Mouse (Mus musculus): ENCODE results near the gene Gabarapl1.

Gabarapl1 gene

DNA sequence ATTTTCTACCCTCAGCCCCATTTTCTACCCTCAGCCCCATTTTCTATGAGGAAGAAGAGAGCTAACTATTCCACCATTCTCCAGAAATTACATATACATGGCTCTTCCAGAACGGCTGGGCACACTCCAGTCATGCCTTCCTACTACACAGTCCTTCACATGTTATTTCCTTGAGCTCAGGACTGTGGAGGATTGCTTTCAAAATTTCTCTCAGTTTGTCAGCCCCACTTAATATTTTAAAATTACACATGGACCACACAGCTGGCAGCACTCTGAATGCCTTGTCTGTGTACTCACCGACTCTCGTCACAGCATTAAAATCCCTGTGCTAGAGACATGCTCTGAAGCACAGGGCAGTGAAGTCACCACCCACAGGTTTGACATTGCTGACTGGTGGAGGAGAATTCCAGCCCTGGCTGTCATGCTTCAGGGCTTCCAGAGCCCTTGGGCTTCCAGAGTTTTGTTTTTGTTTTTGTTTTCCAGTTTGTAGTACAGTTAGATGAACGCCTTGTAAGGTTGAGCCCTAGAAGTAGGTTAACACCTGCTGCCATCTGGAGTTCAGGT is 1.7 kb downstream of the Gabarapl1 start:
- no peak for DNase-seq (ENCODE audit: low read depth, low spot score)

DNA sequence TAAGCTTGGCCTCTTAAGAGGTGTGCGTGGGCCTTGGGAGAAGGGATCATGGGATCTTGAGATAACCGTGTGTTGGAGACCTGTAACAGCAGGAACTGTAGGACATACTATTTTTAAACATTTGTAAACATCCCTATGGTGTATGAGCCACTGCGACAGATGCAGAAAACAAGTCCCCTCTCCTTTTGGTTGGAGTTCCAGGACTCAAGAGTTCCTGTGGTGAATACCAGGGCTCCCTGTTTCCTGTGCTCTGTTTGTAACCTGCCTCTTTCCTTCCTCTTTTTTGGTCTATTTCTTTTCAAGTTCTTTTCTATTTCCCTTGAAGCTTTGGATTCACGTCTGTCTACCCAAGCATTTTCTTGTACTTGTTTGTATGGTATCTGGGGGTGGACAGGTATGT is 2.8 kb downstream of the Gabarapl1 start:
- DNase-seq (ENCODE audit: low read depth, low spot score): no peak

DNA sequence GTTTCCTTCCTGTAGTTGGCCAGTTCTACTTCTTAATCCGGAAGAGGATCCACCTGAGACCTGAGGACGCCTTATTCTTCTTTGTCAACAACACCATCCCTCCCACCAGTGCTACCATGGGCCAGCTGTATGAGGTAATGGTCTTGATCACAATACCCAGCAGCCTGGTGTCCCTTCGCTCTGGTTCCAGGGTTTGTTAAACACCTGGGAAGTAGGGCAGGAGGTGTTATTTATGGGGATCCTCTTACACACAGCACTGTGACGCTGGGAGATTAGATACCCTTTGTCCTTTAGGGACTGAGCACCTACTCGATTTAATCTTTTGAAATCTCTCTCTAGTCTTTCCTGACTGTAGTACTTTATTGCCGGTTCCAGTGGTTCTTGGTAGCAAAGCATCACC is 5.6 kb downstream of the Gabarapl1 start:
- no peak for DNase-seq (ENCODE audit: low read depth, low spot score)

DNA sequence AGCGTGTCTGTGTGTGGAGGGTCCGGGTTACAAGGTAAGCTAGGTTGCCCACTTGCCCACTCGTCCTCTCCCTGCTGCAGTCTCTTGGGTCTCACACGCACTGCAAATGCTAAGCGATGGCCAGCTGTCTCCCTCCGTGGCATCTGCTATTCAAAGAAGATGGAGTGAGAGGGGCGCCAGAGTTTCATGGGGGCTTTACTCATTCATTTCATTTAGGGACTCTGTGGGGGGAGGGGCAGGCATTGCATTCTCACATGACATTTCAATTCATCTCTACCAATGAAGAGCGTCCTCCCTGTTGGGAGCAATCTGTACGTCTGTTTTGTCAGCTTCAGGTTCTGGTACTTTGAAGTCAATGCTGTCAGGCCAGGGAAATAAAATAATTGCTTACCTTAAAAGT is 9.0 kb downstream of the Gabarapl1 start:
- DNase-seq (ENCODE audit: low read depth, low spot score): no peak

DNA sequence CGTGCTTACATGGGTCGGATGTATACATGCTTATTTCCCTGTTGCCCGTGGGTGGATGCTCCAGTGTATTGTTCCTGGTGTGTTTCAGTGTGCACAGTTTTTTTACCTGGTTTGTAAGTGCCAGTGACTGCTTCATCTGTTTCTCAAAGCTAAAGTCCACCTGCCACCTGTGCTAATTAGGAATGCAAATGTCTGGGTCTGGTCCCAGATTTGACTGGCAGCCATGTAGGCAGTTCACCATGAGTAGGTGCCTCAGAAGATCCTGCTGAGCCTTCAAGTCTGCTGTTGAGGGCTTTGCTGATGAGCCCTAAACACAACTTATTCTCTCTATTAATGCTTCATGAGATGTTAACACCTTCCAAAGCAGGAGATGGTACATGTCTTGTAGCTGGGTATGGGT is 9.6 kb downstream of the Gabarapl1 start:
- peak; percentile 46 for DNase-seq (ENCODE audit: low read depth, low spot score)

DNA sequence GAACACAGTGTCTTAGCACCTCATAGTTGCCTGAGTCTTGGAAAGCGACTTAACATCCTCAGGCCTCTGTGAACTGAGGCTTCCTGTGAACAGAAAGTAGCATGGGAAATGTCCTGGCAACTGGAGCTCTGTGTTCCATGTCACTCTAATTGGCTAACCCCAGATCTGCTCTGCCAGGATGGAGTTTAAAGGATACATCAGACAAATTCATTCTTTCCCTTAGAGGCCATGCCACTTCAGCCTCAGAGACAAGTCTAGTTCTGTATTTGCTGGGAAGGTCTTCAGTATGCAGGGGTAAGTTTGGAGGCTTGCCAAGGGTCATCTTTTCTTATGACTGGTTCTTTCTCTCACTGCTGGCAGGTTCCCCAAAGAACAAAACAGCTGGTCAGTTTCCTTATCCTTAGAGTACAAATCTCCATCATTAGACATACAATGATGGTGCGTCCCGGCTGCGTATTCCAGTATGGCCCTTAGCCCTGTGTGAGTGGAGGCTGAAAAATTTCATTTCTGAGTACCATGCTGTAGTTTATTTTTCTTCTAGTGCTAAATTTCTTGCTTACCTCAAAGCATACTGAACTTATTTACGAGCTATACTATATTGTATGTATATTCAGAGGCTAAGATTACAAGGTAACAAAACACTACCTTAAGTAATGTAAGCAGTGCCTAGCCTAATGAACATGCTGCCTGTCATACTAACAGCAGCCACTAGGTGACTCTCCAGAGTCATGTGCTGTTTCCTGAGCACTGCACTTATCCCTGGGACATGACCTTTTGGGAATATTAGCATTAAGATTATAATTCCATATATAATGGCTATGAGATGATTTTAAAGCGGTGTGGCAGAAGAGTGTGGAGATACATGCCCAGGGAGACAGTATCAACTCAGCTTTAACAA is 11.0 kb downstream of the Gabarapl1 start:
- DNase-seq (ENCODE audit: low read depth, low spot score): peak; percentile 89

DNA sequence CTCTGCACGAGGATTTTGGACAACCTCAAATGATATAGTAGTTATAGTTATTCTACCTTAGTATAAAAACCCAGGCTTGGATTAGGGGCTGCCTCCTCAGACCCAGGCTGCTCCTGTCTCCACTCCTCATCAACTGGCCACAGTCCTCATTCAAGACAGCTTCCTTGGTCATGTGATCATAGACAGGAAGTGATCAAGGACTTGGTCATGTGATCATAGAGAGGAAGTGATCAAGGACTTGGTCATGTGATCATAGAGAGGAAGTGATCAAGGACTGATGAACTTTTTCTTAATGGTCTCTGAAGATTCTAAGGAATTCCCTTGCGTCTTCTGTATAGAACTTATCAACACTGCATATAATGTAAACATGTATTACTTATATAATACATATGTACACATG is 14.3 kb downstream of the Gabarapl1 start:
- no peak for DNase-seq (ENCODE audit: low read depth, low spot score)

DNA sequence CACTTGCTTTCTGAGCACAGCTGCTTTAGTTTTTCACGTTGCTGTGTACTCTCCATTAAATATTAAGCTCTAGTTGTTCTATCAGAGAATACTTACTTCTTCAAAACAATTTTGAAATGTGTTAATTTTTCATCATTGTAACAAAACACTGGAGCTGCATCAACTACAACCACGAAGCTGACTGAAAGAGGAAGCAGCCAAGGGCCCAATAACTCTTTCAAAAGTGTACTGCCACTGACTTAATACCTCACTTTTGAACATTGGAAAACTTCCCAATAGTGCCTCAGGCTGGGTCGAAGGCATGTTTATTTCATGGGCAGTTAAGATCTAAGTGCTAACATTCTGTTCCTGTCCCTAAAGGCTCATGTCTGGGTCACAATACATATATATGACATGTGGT is 15.0 kb downstream of the Gabarapl1 start:
- DNase-seq (ENCODE audit: low read depth, low spot score): no peak

DNA sequence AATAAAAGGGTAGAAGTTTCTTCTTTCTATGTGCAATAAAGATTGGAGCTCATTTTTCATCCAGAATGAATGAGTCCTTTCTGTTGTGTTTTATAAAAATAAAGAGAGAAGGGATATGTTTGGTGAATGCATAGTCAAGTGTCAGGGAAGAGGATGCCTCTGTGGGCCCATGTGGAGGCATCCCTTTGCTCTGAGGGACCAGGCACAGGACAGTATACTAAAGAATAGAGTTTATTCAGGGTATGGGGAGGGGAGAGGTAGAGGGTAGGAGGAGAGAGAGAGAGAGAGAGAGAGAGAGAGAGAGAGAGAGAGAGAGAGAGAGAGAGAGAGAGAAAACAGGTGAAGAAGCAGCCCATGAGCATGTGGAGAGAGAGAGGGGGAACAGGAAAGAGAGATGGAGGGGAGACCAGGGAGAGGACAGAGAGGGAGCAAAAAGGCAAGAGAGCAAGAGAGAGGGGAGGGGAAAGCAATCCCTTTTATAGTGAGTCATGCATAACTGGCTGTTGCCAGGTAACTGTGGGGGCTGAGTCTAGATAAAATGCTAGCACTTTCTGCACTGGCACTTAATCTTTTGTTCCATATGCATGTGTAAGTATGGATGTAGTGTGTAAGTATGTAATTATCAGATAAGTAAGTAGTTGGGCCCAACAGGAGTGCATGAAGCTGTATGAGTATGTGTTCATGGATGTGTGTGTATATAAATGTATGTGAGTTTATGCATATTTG is 24.5 kb downstream of the Gabarapl1 start:
- peak; percentile 40 for DNase-seq (ENCODE audit: low read depth, low spot score)

DNA sequence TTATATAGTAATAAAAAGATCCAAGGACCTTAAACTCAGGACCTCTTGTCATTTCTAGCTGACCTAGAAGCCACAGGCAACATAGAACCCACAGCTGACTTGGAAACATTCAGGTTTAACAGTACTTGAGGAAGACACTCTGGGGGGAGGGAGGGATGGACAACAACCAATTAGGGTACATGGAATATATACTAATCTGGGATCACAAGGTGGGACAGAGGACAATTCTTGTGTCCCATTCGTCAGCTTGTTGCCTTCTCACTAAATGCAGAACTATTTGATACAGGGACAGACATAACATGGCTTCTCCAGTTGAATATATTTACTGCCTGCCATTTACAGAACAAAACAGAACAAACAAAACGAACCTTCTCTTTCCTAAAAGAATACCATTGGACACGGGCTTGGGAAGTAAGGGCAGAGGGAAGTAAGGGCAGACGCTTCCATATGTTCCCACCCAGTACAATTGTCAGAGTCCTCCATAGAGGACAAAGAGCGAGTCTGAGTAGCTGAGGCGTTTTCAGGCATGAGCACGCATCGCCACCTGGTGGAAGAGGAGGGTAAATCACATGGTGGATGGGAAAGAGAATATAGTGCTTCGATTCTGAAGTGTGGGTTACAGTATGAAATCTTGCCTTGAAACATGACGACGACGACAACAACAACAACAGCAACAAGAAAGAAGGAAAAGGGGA is 26.1 kb downstream of the Gabarapl1 start:
- peak; percentile 79 for DNase-seq (ENCODE audit: low read depth, low spot score)

DNA sequence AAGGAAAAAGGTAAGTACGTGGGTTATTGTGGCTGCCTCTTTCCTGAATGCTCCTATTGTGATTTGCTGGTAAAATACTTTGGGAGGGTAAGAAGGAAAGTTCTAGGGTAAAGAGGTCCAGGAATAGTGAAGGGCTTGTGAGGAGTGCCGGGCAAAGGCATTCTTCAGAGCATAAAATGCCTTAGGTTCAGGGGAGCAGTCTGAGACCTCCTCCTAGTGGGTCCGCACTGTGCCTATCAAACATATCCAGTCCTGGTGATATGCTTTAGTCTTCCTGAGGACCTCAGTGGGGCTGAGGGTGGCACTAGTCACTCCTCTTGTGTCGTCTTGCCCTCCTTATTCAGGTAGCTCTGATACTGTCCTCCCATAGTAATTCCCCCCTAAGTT is 26.7 kb downstream of the Gabarapl1 start:
- no peak for DNase-seq (ENCODE audit: low read depth, low spot score)

DNA sequence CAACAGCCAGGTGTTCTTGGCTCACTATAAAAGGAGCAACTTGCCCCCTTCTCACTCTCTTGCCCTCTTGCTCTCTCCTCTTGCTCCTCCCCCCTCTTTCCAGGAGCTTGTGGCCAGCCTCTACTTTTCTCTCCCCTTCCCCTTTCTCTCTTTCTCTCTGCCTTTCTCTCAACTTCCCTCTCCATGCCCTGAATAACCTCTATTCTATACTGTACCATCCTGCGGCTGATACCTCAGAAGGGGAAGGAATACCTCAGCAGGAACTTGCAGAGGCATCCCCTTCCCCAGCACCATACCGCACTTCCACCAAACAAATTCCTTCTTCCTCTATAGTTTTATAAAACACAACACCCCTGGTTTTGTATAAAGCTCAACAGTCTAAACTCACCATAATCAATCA is 32.3 kb downstream of the Gabarapl1 start:
- no peak for DNase-seq (ENCODE audit: low read depth, low spot score)

DNA sequence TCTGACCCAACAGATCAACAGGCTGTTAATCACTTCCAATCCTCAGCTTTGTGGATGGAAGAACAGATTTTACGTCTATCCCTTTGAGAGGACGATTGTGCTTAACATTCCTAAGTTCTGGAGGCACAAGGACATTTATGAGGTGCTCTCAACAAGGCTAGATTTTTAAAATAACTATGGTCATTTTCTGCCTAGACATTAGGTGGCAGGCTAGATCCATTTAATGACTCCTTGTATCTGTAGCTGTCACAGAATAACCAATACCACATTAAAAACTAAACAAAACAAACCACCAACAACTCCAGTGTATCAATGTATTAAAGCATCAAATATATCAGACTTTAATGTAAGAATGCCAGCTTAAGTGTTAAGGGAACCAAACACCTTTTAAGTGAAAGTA is 42.4 kb downstream of the Gabarapl1 start:
- DNase-seq (ENCODE audit: low read depth, low spot score): peak; percentile 27

DNA sequence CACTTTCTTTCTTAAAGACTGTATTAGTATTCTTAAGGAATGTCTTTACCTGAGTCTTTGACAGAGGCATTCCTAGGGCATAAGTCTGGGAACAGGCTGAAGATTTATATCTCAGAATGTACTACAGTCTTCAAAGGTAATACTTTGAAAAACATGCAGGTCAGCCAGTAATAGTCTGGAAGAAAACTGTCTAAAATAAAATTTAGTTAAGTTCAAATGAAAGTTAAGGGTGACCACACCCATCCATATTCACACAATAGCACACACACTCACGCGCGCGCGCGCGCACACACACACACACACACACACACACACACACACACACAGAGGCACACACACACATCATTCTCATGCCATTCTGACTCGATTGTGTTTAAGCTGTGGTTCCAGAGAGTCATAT is 44.6 kb downstream of the Gabarapl1 start, which contains the start of gene Klre1:
Gene Klre1 (plus strand): TSS at position 301 of the 400 bp plus-strand sequence.
- no peak for DNase-seq (ENCODE audit: low read depth, low spot score)

DNA sequence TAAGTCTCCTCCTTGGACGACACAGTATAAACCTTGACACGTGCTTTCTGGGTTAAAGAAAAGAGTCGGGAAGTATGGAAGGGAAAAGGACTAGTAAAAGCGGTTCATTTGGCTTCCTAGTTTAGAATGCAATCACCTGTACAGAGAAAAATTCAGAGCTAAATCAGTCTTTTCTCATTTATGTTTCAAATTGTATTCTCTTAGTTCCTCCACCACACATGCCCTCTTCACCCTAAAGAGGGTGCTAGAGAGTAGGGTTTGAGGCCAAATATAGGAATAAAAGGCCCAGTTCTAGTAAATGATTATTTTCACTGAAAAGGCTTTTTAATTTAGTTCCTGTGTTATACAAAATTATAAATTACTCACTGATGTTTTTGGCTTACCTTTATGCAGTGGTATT is 48.3 kb downstream of the Gabarapl1 start:
- DNase-seq (ENCODE audit: low read depth, low spot score): peak; percentile 29

DNA sequence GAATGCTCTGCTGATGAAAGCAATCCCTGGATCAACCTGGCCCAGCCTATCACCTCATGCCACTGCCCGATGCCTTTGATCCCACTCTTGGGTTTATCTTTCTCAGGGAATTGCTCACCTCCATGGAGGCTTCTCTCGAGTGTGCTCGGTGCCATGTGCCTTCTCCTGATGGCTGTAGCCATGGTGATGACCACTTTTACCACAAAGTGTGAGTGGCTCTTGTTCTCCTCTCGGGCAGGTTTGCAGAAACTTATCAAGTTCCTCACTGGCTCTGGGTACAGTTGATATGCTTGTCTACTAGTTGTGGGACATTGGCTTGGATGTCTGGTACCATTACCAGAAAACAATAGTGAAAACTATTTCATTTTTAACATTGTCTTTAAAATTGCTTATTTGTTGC is 48.9 kb downstream of the Gabarapl1 start:
- no peak for DNase-seq (ENCODE audit: low read depth, low spot score)

DNA sequence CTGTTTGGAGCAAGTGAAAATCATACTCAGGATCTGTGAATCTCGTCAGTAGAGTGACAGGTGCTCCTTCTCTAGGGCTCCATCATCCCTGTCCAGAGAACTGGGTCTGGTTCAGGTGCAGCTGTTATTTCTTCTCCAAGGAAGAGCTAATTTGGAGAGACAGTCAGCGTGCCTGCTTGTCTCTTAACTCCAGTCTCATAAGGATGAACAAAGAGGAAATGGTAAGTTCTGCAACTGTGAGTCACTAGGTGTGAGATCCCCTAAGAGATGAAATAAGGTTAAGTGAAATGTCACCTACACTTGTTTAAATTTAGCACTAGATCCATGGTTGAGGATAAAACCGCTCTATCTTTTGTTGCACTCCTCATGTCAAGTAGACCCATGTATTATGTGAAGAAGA is 50.1 kb downstream of the Gabarapl1 start:
- peak; percentile 6 for DNase-seq (ENCODE audit: low read depth, low spot score)

DNA sequence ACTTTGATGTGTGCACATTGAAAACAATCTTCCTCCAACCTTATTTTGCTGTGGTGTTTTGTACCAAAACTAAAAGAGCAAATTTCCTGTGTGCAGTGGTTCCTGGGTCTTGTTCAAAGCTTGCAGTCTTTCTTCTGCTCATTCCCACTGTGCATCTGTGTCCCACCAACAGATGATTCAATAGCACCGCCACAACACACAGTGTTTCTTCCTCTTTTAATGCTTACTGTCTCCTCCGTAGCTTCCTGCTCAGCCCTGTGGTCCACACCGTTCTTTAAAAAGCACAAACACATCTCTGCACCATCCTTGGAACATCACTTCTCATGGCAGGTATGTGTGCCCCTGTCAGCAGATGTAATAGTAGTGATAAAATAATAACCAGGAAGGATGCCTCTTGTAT is 58.5 kb downstream of the Gabarapl1 start, which contains the start of gene Klrd1:
Gene Klrd1 (plus strand): TSS at position 275 of the 400 bp plus-strand sequence.
- DNase-seq (ENCODE audit: low read depth, low spot score): no peak

Measured in brain, adult 2 months (tissue).